Mouse (Mus musculus): ENCODE measurements around the gene Vmn2r90. TPM values are rescaled to one million over a fixed set of nuclear protein-coding genes. Genes with fewer than 3 reads are reported as not detected.
"Not testable (repeated sequence)": the region's sequence is repeated elsewhere in the genome, so short reads cannot be mapped to it uniquely, and the experiment has no call there.

The Vmn2r90 gene
- total RNA-seq (2015) (not detected in 2 replicates), total RNA-seq (2017) (not detected in 2 replicates)

DNA sequence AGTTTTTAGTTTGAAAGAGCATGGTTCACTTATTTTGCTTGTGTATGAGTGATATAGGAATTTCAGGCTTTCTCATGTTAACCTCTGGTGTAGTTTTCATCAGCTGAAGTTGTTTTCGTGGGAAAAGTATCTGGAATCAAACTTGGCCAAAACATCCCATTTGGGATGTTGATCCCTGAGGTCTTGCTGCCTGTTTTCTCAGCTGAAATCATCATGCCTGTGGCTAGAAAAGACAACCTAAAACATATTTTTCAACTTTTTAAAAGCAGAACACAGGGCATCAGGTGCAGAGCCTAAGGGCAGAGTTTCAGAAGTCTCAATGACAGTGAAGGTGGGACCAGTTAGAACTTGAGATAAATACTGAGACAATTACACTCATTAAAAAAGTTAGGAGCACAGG is at the start of gene Vmn2r90:
Gene Vmn2r90, plus strand, starts transcription at position 301 of the 400 bp plus-strand sequence.
- no peak for ATAC-seq (ENCODE audit: poor library complexity, severe bottlenecking)

DNA sequence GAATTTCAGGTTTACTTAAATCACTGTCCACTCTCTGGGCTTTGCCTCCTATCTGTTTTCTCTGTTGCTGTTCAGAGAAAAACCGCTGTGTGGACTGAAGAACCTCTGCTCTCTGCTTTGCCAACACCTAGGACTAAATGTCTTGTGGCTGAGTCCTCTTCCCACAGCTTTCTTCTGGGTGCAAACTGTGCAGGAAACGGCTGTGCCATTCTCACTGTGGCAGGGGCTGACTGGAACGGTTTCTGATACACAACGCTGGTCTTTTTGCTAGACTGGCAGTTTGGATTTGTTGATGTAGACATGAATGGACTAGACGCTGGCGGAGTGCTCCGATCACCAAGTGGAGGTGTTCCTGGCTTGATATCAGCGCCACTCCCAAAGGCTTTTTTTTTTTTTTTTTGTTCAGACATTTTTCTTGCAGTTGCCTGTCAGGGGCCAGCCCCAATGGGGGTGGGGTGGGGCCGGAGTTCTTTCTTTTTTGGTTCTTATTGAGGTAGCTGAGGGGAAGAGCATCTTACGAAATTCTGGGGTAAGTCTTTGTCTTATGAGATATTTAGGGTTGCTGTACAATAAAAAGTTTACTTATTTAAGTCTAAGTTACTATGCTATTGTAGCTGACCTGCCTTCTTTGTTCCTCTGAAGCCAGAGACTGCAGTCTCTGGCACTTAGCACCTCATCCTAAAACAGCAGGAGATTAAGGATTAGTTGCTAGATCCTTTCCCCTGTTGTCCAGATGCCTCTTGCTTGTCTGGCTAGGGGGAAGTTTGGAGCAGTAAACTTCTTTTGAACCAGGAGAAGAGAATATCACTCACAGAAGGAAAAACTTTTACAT is 48.3 kb upstream of the Vmn2r90 start:
- peak; percentile 33; the same call in 1 of the 2 replicates for ATAC-seq (ENCODE audit: poor library complexity, severe bottlenecking)

DNA sequence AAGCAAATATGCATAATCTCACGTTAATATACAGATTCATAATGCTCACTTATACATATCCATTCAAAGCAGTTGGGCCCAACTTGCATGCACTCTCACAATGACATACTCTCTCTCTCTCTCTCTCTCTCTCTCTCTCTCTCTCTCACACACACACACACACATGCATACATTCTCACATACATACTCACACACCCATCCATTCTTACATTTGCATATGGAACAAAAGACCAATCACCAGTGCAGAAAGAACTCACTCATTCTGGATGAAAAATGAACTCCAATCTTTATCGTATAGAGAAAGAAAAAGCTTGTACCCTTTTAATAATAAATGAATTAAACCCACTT is 47.7 kb upstream of the Vmn2r90 start:
- ATAC-seq (ENCODE audit: poor library complexity, severe bottlenecking), result no peak

DNA sequence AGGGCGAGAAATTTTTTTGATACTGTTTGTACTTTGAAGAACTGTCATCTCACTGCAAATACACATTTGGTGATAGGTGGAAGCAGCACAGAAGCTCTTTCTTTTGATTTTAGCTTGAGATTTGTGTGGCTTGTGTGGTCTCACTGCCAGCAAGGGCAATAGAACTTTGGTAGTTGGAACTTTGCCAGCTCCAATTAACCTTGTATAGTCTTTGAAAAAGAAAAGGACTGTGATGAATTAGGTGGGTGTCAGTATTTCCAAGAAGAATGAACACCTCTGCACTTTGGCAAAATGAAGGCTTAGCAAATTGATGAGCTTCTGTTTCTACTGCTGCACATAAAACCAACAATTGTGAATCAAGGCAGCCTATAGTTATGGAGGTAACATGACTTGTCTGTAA is 24.8 kb upstream of the Vmn2r90 start:
- ATAC-seq (ENCODE audit: poor library complexity, severe bottlenecking), result no peak

DNA sequence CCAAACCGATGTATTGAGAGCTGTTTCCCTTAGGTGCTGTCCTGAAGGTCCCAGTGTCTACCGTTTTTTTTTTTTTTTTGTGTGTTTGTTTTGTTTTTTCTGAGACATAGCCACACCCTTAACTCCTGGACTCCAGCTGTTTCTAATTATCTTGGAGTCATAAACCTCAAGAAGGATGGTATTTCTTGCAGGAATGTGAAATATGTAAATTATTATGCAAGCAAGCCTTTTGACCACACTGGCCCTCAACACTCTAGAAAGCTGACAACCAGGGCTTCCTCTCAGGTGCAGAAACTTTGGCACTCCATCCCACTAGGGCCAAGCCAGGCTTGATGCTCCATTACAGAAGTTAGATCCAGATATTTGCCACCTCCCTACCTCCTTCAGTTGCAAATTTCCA is 12.9 kb upstream of the Vmn2r90 start:
- no peak for ATAC-seq (ENCODE audit: poor library complexity, severe bottlenecking)

DNA sequence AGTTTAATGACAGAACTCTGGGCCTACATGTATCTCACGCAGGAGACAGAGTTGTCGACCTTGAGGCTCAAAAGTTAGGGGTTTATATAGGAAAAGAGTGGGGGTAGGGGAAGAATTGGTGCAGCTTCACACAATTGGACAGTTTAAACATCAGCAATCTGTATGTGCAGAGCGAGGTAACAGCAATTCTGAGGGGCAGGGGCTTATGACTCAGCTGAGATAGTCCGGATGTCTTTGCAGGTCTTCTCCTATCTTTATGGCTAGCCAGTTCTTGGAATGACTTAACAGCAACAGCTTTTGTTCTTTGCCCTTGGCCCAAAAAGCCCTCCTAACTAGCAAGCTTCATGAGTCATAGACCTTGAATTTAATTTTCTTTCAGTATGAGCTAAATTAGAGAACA is 28.8 kb downstream of the Vmn2r90 start:
- ATAC-seq (ENCODE audit: poor library complexity, severe bottlenecking), result not testable (repeated sequence)

DNA sequence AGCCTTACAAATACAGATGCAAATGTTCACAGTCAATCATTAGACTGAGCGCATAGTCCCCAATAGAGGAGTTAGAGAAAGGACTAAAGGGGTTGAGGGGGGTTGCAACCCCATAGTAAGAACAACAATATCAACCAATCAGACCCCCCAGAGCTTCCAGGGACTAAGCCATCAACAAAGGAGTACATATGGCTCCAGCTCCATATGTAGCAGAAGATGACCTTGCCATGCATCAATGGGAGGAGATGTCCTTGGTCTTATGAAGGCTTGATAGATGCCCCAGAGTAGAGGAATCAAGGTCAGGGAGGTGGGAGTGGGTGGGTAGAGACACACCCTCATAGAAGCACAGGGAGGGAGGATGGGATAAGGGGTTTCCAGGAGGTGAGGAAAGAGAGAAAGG is 35.1 kb downstream of the Vmn2r90 start:
- ATAC-seq (ENCODE audit: poor library complexity, severe bottlenecking), result no peak

DNA sequence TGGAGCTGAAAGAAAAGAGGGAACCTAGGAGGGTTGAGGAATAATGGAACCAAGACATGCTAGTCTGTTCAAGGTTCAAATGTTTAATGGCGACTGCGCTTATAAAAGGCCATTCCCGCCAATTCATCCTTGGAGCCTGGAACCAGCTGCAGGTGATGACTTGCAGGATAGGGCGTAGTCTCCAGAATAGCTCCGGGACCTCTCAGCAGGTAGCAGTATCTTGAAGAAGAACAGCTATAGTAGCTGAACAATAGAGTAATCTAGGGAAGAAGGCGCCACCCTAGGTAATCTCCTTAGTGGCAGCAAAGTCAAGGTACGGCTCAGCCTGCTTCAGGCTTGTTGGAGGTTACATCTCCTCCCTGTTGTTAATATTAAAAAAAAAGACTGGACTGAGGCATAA is 35.8 kb downstream of the Vmn2r90 start:
- not testable (repeated sequence) for ATAC-seq (ENCODE audit: poor library complexity, severe bottlenecking)

DNA sequence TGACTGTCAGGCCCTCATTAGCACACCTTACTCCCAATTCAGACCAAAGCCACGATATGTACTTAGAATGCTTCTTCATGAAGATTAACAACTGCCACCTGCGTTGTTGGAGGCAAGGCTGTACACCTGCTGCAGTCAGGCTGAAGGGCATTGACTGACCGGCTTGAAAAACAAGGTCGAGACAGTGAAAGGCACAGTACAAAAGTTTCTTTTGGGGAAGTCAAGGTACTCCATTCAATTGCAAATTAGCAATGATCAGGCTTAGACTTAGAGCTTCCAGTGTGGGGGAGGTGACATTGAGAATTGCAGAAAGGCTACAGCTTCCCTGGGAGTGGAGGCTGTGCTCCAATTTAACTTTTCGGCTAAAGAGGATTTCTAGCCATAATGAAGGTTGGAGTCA is 36.4 kb downstream of the Vmn2r90 start:
- ATAC-seq (ENCODE audit: poor library complexity, severe bottlenecking), result not testable (repeated sequence)

DNA sequence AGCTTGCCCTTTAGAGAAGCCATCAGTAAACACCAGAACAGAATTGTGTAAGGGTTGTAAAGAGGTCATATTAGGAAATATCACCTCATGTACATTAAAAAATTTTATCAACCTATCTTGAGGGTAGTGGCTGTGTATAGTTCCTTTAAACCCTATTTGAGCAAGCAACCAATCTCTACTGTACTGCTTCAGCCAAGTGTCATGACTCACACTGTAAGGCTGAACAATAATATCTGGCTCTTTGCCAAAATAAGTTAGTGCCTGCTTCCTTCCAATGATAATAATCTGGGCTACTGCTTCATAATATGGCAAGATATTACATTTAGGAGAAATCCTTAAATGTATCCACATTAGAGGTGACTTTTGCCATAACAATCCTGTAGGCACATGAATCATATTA is 38.0 kb downstream of the Vmn2r90 start:
- ATAC-seq (ENCODE audit: poor library complexity, severe bottlenecking), result not testable (repeated sequence)

DNA sequence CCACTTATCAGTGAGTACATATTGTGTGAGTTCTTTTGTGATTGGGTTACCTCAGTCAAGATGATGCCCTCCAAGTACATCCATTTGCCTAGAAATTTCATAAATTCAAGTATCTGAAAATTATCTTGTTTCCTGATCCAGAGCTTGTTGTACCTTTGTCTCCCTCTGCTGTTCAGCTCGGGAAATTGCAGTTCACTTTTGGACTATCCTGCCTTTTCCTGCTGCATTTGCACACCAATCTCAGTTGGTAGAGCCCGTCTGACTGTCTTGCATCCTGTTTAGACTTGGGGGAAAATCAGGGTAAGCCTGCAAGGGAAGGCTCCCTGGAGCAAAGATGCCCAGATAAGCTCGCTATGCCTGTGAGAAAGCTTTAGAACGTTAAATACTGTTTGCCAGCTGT is 45.8 kb downstream of the Vmn2r90 start:
- ATAC-seq (ENCODE audit: poor library complexity, severe bottlenecking), result peak; percentile 78

DNA sequence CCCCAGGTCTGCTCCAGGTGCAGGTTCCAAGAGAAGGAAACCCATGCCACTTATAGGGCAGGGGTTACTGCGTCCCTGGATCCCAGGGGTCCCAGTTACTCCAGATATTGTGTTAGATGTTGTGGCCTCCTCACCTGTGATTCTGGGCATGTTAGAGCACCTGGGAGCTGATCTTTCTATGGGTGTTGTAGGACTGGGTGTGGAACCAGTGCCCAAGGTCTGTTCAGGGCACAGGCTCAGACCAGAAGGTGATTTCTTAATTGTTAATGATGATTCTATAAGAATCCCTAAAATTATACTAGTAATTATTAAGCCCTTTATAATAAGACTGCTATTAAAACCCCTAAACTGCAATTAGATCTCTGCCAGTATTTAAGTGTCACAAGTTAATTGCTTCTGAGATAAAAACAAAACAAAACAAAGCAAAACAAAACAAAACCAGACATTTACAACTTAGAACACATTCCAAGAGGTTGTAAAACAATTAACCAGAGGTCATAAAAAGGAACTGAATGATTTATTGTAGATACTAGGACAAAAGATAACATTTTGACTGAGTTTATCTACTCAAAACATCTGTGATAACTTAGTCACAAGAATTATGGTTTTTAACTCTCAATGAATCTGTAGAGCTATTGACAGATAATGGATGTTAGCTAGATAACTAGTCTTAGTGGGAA is 59.2 kb downstream of the Vmn2r90 start:
- no peak for ATAC-seq (ENCODE audit: poor library complexity, severe bottlenecking)

DNA sequence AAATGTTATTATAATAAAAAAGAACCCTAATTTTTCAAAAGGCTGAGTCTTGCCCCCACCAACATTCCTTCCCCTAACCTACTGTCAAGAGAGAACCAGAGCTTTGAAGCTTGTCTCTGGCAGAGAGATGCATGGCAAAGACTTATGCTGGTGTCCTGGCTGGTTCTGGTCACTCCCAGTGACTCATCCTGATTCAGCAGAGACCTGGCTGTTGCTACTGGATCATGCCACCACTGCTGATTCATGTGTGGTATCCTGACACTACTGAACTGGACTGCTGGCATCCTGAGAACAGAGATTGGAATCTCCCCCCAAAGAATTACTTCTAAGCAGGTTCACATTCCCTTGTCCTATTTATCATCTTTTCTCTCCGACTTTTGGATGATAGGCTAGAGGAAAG is 60.7 kb downstream of the Vmn2r90 start:
- no peak for ATAC-seq (ENCODE audit: poor library complexity, severe bottlenecking)

DNA sequence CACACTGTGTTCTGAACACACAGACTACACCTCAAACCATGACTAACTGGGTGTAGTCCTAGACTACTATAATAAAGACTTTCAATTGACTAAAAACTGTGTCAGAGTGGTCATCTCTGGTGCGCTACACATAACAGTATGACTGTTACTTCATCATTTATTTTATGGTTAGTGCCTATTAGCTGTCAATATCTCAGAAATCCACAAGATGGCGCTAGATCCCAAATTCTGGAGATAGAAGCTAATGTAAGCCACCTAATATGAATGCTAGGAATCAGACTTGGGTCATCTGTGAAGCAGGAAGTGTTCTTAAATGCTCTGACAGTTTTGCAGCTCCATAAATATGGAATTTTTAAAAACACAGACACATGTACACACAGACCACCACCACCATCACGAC is 62.9 kb downstream of the Vmn2r90 start:
- ATAC-seq (ENCODE audit: poor library complexity, severe bottlenecking), result peak; percentile 92

Other genes with a start within 250 kb of the Vmn2r90 start
- gene Lnpep, start 78.7 kb upstream of the Vmn2r90 start, total RNA-seq (2015), result 89.2 and 89.9 TPM in 2 replicates
- gene Lnpep, start 78.7 kb upstream of the Vmn2r90 start, total RNA-seq (2017), result 57.6 and 72.7 TPM in 2 replicates
- gene Spaca6, start 123.4 kb downstream of the Vmn2r90 start, total RNA-seq (2015), result 7.5 and 10.1 TPM in 2 replicates
- gene Spaca6, start 123.4 kb downstream of the Vmn2r90 start, total RNA-seq (2017), result 1.9 TPM in 1 of 2 replicates, not detected in the other
- not detected in 2 replicates for gene Has1, start 151.5 kb downstream of the Vmn2r90 start, total RNA-seq (2015)
- gene Has1, start 151.5 kb downstream of the Vmn2r90 start, total RNA-seq (2017), result not detected in 2 replicates
- 65.4 and 74.3 TPM in 2 replicates for gene Fpr1, start 180.2 kb downstream of the Vmn2r90 start, total RNA-seq (2015)
- 53.9 and 57.5 TPM in 2 replicates for gene Fpr1, start 180.2 kb downstream of the Vmn2r90 start, total RNA-seq (2017)
- 335 and 343 TPM in 2 replicates for gene Fpr2, start 184.1 kb downstream of the Vmn2r90 start, total RNA-seq (2015)
- 80.8 and 91.0 TPM in 2 replicates for gene Fpr2, start 184.1 kb downstream of the Vmn2r90 start, total RNA-seq (2017)
- not detected in 2 replicates for gene Fpr3, start 184.1 kb downstream of the Vmn2r90 start, total RNA-seq (2015)
- not detected in 2 replicates for gene Fpr3, start 184.1 kb downstream of the Vmn2r90 start, total RNA-seq (2017)

All from megakaryocyte, adult 5-6 weeks (primary cell).